Mouse (Mus musculus) left cerebral cortex, postnatal 25 days (tissue): Measurements from ENCODE around the gene Kifc3. TPM values are rescaled to one million over a fixed set of nuclear protein-coding genes. Genes with fewer than 3 reads are reported as not detected.

ENCODE experiments used
- total RNA-seq, 2 experiments: library from RNA; stranded (reverse); gene quantifications; 2 replicates each; pipeline ENCODE4 v1.2.3; 2021

Kifc3 gene
- total RNA-seq, 2 experiments from 2014 or later = 52.6 to 53.0 TPM

Other genes starting within 250 kb of the Kifc3 start
- gene Adgrg1, start 228.1 kb downstream of the Kifc3 start, total RNA-seq = 10 to 100 TPM; 67.2 to 94.5 TPM
- under 1 TPM; 0.14 to 0.18 TPM for gene Adgrg3, start 185.1 kb downstream of the Kifc3 start, total RNA-seq
- 1 to 10 TPM; 1.0 to 1.4 TPM for gene Drc7, start 147.7 kb downstream of the Kifc3 start, total RNA-seq
- gene Katnb1, start 121.6 kb downstream of the Kifc3 start, total RNA-seq = 10 to 100 TPM; 47.0 to 47.5 TPM
- under 1 TPM; 0.48 to 0.53 TPM for gene Cngb1, start 103.8 kb upstream of the Kifc3 start, total RNA-seq
- not detected for gene Tepp, start 107.8 kb upstream of the Kifc3 start, total RNA-seq
- gene Zfp319, start 129.1 kb upstream of the Kifc3 start, total RNA-seq = 10 to 100 TPM; 15.0 to 17.5 TPM
- gene Usb1, start 129.5 kb upstream of the Kifc3 start, total RNA-seq = 10 to 100 TPM; 13.5 to 14.0 TPM
- gene Mmp15, start 149.5 kb upstream of the Kifc3 start, total RNA-seq = 10 to 100 TPM; 20.9 TPM
- gene Cfap20, start 232.1 kb upstream of the Kifc3 start, total RNA-seq = 10 to 100 TPM; 57.8 to 60.0 TPM